Mouse (Mus musculus) heart, embryonic 13.5 days (tissue): Measurements from ENCODE around the gene Spdl1. TPM values are rescaled to one million over a fixed set of nuclear protein-coding genes. Genes with fewer than 3 reads are reported as not detected.

Experiments
- ATAC-seq: fragments of 200-750 bp; cut with Nextera tagmentation; 2 replicates; pipeline ENCODE4 v1.8.0; 2017; ENCODE audit warnings: moderate TSS enrichment; ENCODE audit not compliant: insufficient number of reproducible peaks, low FRiP score, low TSS enrichment; ENCODE audit errors: extremely low read depth
- H3K27ac ChIP-seq: fragments of 300-500 bp; sonication (generic); replicated peaks from 2 replicates; pipeline ENCODE4 v1.5.1; 2015; ENCODE audit warnings: moderate library complexity, mild to moderate bottlenecking, inconsistent platforms
- H3K27me3 ChIP-seq: fragments of 300-500 bp; sonication (generic); replicated peaks from 2 replicates; pipeline ENCODE4 v1.6.1; 2015; ENCODE audit warnings: mild to moderate bottlenecking, inconsistent platforms
- H3K36me3 ChIP-seq: fragments of 300-500 bp; sonication (generic); 2 replicates; pipeline ENCODE4 v1.6.1; 2015; ENCODE audit warnings: mild to moderate bottlenecking, inconsistent platforms
- H3K4me1 ChIP-seq: fragments of 300-500 bp; sonication (generic); 2 replicates; pipeline ENCODE4 v1.6.1; 2015; ENCODE audit warnings: inconsistent platforms
- H3K4me2 ChIP-seq: fragments of 300-500 bp; sonication (generic); 2 replicates; pipeline ENCODE4 v1.6.1; 2015; ENCODE audit warnings: inconsistent platforms, mild to moderate bottlenecking, moderate library complexity
- H3K4me3 ChIP-seq: fragments of 300-500 bp; sonication (generic); 2 replicates; pipeline ENCODE4 v1.5.1; 2015; ENCODE audit warnings: moderate library complexity, mild to moderate bottlenecking, inconsistent platforms
- H3K9ac ChIP-seq: fragments of 300-500 bp; sonication (generic); 2 replicates; pipeline ENCODE4 v1.6.1; 2015; ENCODE audit warnings: inconsistent platforms, mild to moderate bottlenecking, moderate library complexity
- H3K9me3 ChIP-seq: fragments of 300-500 bp; sonication (generic); 2 replicates; pipeline ENCODE4 v1.6.1; 2016; ENCODE audit warnings: inconsistent platforms
- WGBS: fragments of 180-500 bp; shearing (Covaris S2); methylation state at CpG from one replicate; pipeline ENCODE4 v1.1.7; 2015; ENCODE audit warnings: mixed read lengths; 5-methylcytosine and 5-hydroxymethylcytosine counted together
- polyA plus RNA-seq: library from polyadenylated mRNA; unstranded; fragments of >200 nt; fragmentation: Nextera tagmentation; extraction: Ambion mirVana; gene quantifications from 2 replicates; pipeline ENCODE4 v1.2.1, GENCODE M21; 2015

The Spdl1 gene
- polyA plus RNA-seq, result 14.6 and 15.4 TPM in 2 replicates

- Histone ChIP-seq H3K27me3 (no peaks in the 10 kb centered on the region; the same call in 1 of the 2 replicates), H3K4me1 (peaks cover 17% of the 10 kb centered on the region), H3K36me3 (peaks cover 28% of the 10 kb centered on the region), H3K9ac (peak within 1 kb of the TSS; percentile 91), H3K4me3 (peak within 1 kb of the TSS; percentile 85), H3K27ac (peak within 1 kb of the TSS; percentile 87), H3K4me2 (peak within 1 kb of the TSS; percentile 76), H3K9me3 (no peaks in the 10 kb centered on the region)
- whole genome bisulfite sequencing, result under 1% methylated on average over 49 of the region's 49 CpGs
- ATAC-seq, result peak; percentile 71
These were observed at the start of gene Spdl1 for GRCm38 (mm10) chr11:34833318-34834086. Gene Spdl1, minus strand, starts transcription at chr11:34833641.

GRCm38 (mm10) chr11:34881528-34881927, 48.1 kb upstream of the Spdl1 start:
- 27% methylated on average over 5 of the region's 5 CpGs for WGBS
- Histone ChIP-seq H3K4me1 (no peaks in the 10 kb centered on the region), H3K27ac (no peak overlapping the region), H3K4me3 (no peak overlapping the region), H3K9ac (no peak overlapping the region), H3K27me3 (no peaks in the 10 kb centered on the region), H3K36me3 (no peaks in the 10 kb centered on the region), H3K4me2 (no peak overlapping the region), H3K9me3 (no peaks in the 10 kb centered on the region)
- no peak for ATAC-seq

- H3K9ac ChIP-seq, result no peak overlapping the region
- no peaks in the 10 kb centered on the region for H3K4me1 ChIP-seq
- WGBS, result 66% methylated on average over 1 of the region's 1 CpGs
- H3K9me3 ChIP-seq, result no peaks in the 10 kb centered on the region
- no peak overlapping the region for H3K4me2 ChIP-seq
- no peak overlapping the region for H3K27ac ChIP-seq
- ATAC-seq, result no peak
- no peak overlapping the region for H3K4me3 ChIP-seq
- no peaks in the 10 kb centered on the region for H3K36me3 ChIP-seq
- no peaks in the 10 kb centered on the region for H3K27me3 ChIP-seq
These were observed 46.2 kb upstream of the Spdl1 start for GRCm38 (mm10) chr11:34879678-34880077.

GRCm38 (mm10) chr11:34873861-34874260, 40.4 kb upstream of the Spdl1 start:
- no peaks in the 10 kb centered on the region for H3K9me3 ChIP-seq
- no peak overlapping the region for H3K9ac ChIP-seq
- ATAC-seq, result no peak
- H3K27ac ChIP-seq, result no peak overlapping the region
- H3K4me2 ChIP-seq, result no peak overlapping the region
- WGBS, result 57% methylated on average over 2 of the region's 2 CpGs
- no peaks in the 10 kb centered on the region for H3K4me1 ChIP-seq
- H3K4me3 ChIP-seq, result no peak overlapping the region
- no peaks in the 10 kb centered on the region for H3K27me3 ChIP-seq
- H3K36me3 ChIP-seq, result no peaks in the 10 kb centered on the region

- ATAC-seq, result no peak
- H3K9ac ChIP-seq, result no peak overlapping the region
- no peaks in the 10 kb centered on the region for H3K9me3 ChIP-seq
- WGBS, result 61% methylated on average over 2 of the region's 2 CpGs
- H3K4me1 ChIP-seq, result no peaks in the 10 kb centered on the region
- H3K36me3 ChIP-seq, result no peaks in the 10 kb centered on the region
- H3K4me3 ChIP-seq, result no peak overlapping the region
- no peak overlapping the region for H3K4me2 ChIP-seq
- no peak overlapping the region for H3K27ac ChIP-seq
- H3K27me3 ChIP-seq, result no peaks in the 10 kb centered on the region
These were observed 39.0 kb upstream of the Spdl1 start for GRCm38 (mm10) chr11:34872432-34872831.

GRCm38 (mm10) chr11:34871991-34872390, 38.5 kb upstream of the Spdl1 start:
- Histone ChIP-seq H3K27ac (no peak overlapping the region), H3K9ac (no peak overlapping the region), H3K4me1 (no peaks in the 10 kb centered on the region), H3K36me3 (no peaks in the 10 kb centered on the region), H3K4me3 (no peak overlapping the region), H3K9me3 (no peaks in the 10 kb centered on the region), H3K27me3 (no peaks in the 10 kb centered on the region), H3K4me2 (no peak overlapping the region)
- no peak for ATAC-seq
- 58% methylated on average over 3 of the region's 3 CpGs for WGBS

- no peaks in the 10 kb centered on the region for H3K27me3 ChIP-seq
- H3K27ac ChIP-seq, result no peak overlapping the region
- WGBS, result 50% methylated on average over 3 of the region's 3 CpGs
- H3K36me3 ChIP-seq, result no peaks in the 10 kb centered on the region
- H3K9me3 ChIP-seq, result no peaks in the 10 kb centered on the region
- no peak overlapping the region for H3K4me3 ChIP-seq
- H3K4me2 ChIP-seq, result no peak overlapping the region
- ATAC-seq, result no peak
- H3K9ac ChIP-seq, result no peak overlapping the region
- H3K4me1 ChIP-seq, result no peaks in the 10 kb centered on the region
These were observed 38.0 kb upstream of the Spdl1 start for GRCm38 (mm10) chr11:34871456-34871855.

GRCm38 (mm10) chr11:34868626-34869025, 35.2 kb upstream of the Spdl1 start:
- Histone ChIP-seq H3K27me3 (no peaks in the 10 kb centered on the region), H3K36me3 (no peaks in the 10 kb centered on the region), H3K4me2 (no peak overlapping the region), H3K9ac (no peak overlapping the region), H3K4me3 (no peak overlapping the region), H3K9me3 (no peaks in the 10 kb centered on the region), H3K4me1 (no peaks in the 10 kb centered on the region), H3K27ac (no peak overlapping the region)
- WGBS, result 40% methylated on average over 6 of the region's 6 CpGs
- no peak for ATAC-seq

GRCm38 (mm10) chr11:34865741-34866270, 32.4 kb upstream of the Spdl1 start:
- H3K27ac ChIP-seq, result no peak overlapping the region
- no peak for ATAC-seq
- no peaks in the 10 kb centered on the region for H3K9me3 ChIP-seq
- H3K27me3 ChIP-seq, result no peaks in the 10 kb centered on the region
- H3K9ac ChIP-seq, result no peak overlapping the region
- H3K4me1 ChIP-seq, result peaks cover 3% of the 10 kb centered on the region; the same call in 1 of the 2 replicates
- 65% methylated on average over 3 of the region's 3 CpGs for WGBS
- no peak overlapping the region for H3K4me2 ChIP-seq
- no peaks in the 10 kb centered on the region for H3K36me3 ChIP-seq
- no peak overlapping the region for H3K4me3 ChIP-seq

- H3K36me3 ChIP-seq, result no peaks in the 10 kb centered on the region
- H3K9me3 ChIP-seq, result no peaks in the 10 kb centered on the region
- no peak for ATAC-seq
- no peak overlapping the region for H3K4me3 ChIP-seq
- no peak overlapping the region for H3K27ac ChIP-seq
- WGBS, result 78% methylated on average over 14 of the region's 14 CpGs
- H3K27me3 ChIP-seq, result no peaks in the 10 kb centered on the region
- no peak overlapping the region for H3K4me2 ChIP-seq
- H3K9ac ChIP-seq, result no peak overlapping the region
- H3K4me1 ChIP-seq, result peaks cover 3% of the 10 kb centered on the region; the same call in 1 of the 2 replicates
These were observed 31.7 kb upstream of the Spdl1 start for GRCm38 (mm10) chr11:34865181-34865580.

GRCm38 (mm10) chr11:34856652-34857051, 23.2 kb upstream of the Spdl1 start:
- Histone ChIP-seq H3K9ac (no peak overlapping the region), H3K36me3 (no peaks in the 10 kb centered on the region), H3K9me3 (no peaks in the 10 kb centered on the region), H3K27me3 (no peaks in the 10 kb centered on the region), H3K27ac (peak overlapping the region; percentile 28; the same call in 1 of the 2 replicates), H3K4me3 (no peak overlapping the region), H3K4me2 (no peak overlapping the region), H3K4me1 (no peaks in the 10 kb centered on the region)
- WGBS, result 33% methylated on average over 3 of the region's 3 CpGs
- ATAC-seq, result no peak

GRCm38 (mm10) chr11:34846268-34846652, 12.8 kb upstream of the Spdl1 start:
- Histone ChIP-seq H3K4me2 (peak overlapping the region; percentile 65), H3K9ac (peak overlapping the region; percentile 50), H3K4me1 (peaks cover 13% of the 10 kb centered on the region), H3K36me3 (no peaks in the 10 kb centered on the region), H3K27ac (peak overlapping the region; percentile 34; the same call in 1 of the 2 replicates), H3K27me3 (peaks cover 14% of the 10 kb centered on the region; the same call in 1 of the 2 replicates), H3K4me3 (peak overlapping the region; percentile 34), H3K9me3 (no peaks in the 10 kb centered on the region)
- WGBS, result 65% methylated on average over 5 of the region's 5 CpGs
- ATAC-seq, result no peak
